Mouse (Mus musculus) splenic B cell, adult 2 months (primary cell): Measurements from ENCODE around the gene Cacnb4.

ENCODE experiments used
- DNase-seq: peaks from one replicate; pipeline ENCODE4 v3.0.0-alpha.2; 2011; ENCODE audit warnings: low read depth, low spot score
- H3K27me3 ChIP-seq: 2 replicates; pipeline ENCODE4 v1.6.1; 2012; ENCODE audit warnings: mild to moderate bottlenecking, low read length, moderate library complexity, mixed read lengths; ENCODE audit not compliant: control insufficient read depth, poor library complexity, insufficient read depth, severe bottlenecking
- H3K36me3 ChIP-seq: 2 replicates; pipeline ENCODE4 v1.6.1; 2012; ENCODE audit warnings: mild to moderate bottlenecking, low read length, moderate library complexity, mixed read lengths; ENCODE audit not compliant: control insufficient read depth, poor library complexity, insufficient read depth, severe bottlenecking

Cacnb4 gene

GRCm38 (mm10) chr2:52521012-52521411 lies 155.6 kb downstream of the Cacnb4 start:
- no peak for DNase-seq
- no peaks in the 10 kb centered on the region for H3K27me3 ChIP-seq
- no peaks in the 10 kb centered on the region for H3K36me3 ChIP-seq

- DNase-seq: no peak
- Histone ChIP-seq H3K36me3 (no peaks in the 10 kb centered on the region), H3K27me3 (no peaks in the 10 kb centered on the region)
Observed at GRCm38 (mm10) chr2:52518740-52519139, 157.9 kb downstream of the Cacnb4 start.

- DNase-seq: no peak
- Histone ChIP-seq H3K27me3 (no peaks in the 10 kb centered on the region), H3K36me3 (no peaks in the 10 kb centered on the region)
Observed at GRCm38 (mm10) chr2:52516534-52516933, 160.1 kb downstream of the Cacnb4 start.

GRCm38 (mm10) chr2:52512865-52513388 lies 163.7 kb downstream of the Cacnb4 start:
- H3K36me3 ChIP-seq: no peaks in the 10 kb centered on the region
- H3K27me3 ChIP-seq: no peaks in the 10 kb centered on the region
- peak; percentile 19 for DNase-seq

- no peaks in the 10 kb centered on the region for H3K36me3 ChIP-seq
- no peak for DNase-seq
- H3K27me3 ChIP-seq: no peaks in the 10 kb centered on the region
Observed at GRCm38 (mm10) chr2:52512206-52512605, 164.4 kb downstream of the Cacnb4 start.

- Histone ChIP-seq H3K27me3 (no peaks in the 10 kb centered on the region), H3K36me3 (no peaks in the 10 kb centered on the region)
- no peak for DNase-seq
Observed at GRCm38 (mm10) chr2:52511799-52512198, 164.8 kb downstream of the Cacnb4 start.

- DNase-seq: no peak
- H3K36me3 ChIP-seq: no peaks in the 10 kb centered on the region
Observed at GRCm38 (mm10) chr2:52509779-52510500, 166.7 kb downstream of the Cacnb4 start.

GRCm38 (mm10) chr2:52505164-52505563 lies 171.5 kb downstream of the Cacnb4 start:
- H3K36me3 ChIP-seq: no peaks in the 10 kb centered on the region
- no peaks in the 10 kb centered on the region for H3K27me3 ChIP-seq
- no peak for DNase-seq

More at GRCm38 (mm10) chr2:52509779-52510500, 166.7 kb downstream of the Cacnb4 start:
- H3K27me3 ChIP-seq: no peaks in the 10 kb centered on the region

- DNase-seq: no peak
- Histone ChIP-seq H3K27me3 (no peaks in the 10 kb centered on the region), H3K36me3 (no peaks in the 10 kb centered on the region)
Observed at GRCm38 (mm10) chr2:52504762-52505161, 171.9 kb downstream of the Cacnb4 start.

- H3K27me3 ChIP-seq: no peaks in the 10 kb centered on the region
- DNase-seq: no peak
- H3K36me3 ChIP-seq: no peaks in the 10 kb centered on the region
Observed at GRCm38 (mm10) chr2:52499849-52500262, 176.8 kb downstream of the Cacnb4 start.

GRCm38 (mm10) chr2:52499101-52499537 lies 177.5 kb downstream of the Cacnb4 start:
- DNase-seq: no peak
- Histone ChIP-seq H3K27me3 (no peaks in the 10 kb centered on the region), H3K36me3 (no peaks in the 10 kb centered on the region)

GRCm38 (mm10) chr2:52495097-52495694 lies 181.4 kb downstream of the Cacnb4 start:
- H3K36me3 ChIP-seq: no peaks in the 10 kb centered on the region
- no peak for DNase-seq
- no peaks in the 10 kb centered on the region for H3K27me3 ChIP-seq

GRCm38 (mm10) chr2:52494274-52494673 lies 182.4 kb downstream of the Cacnb4 start:
- no peaks in the 10 kb centered on the region for H3K27me3 ChIP-seq
- DNase-seq: no peak
- H3K36me3 ChIP-seq: no peaks in the 10 kb centered on the region

GRCm38 (mm10) chr2:52492867-52493266 lies 183.8 kb downstream of the Cacnb4 start:
- Histone ChIP-seq H3K27me3 (no peaks in the 10 kb centered on the region), H3K36me3 (no peaks in the 10 kb centered on the region)
- no peak for DNase-seq

GRCm38 (mm10) chr2:52489840-52490239 lies 186.8 kb downstream of the Cacnb4 start:
- H3K27me3 ChIP-seq: no peaks in the 10 kb centered on the region
- no peak for DNase-seq
- H3K36me3 ChIP-seq: no peaks in the 10 kb centered on the region
